Mouse (Mus musculus) spleen, adult 2 months (tissue): ENCODE data around the gene Atp8b5. TPM values are rescaled to one million over a fixed set of nuclear protein-coding genes. Genes with fewer than 3 reads are reported as not detected.

Source experiments
- DNase-seq, 2 experiments: peaks; one replicate each; pipeline versions ENCODE4 v3.0.0 to v3.0.0-alpha.2; 2012 to 2021; ENCODE audit warnings: low spot score in 2 of 2, low read depth in 1 of 2
- H3K27ac ChIP-seq: fragments of 200-500 bp; 2 replicates; pipeline ENCODE4 v1.5.1; 2012; ENCODE audit warnings: low read length, inconsistent platforms; ENCODE audit not compliant: insufficient read depth
- H3K27me3 ChIP-seq: fragments of 200-500 bp; 2 replicates; pipeline ENCODE4 v1.6.1; 2012; ENCODE audit warnings: mild to moderate bottlenecking, moderate library complexity, low read length, inconsistent platforms; ENCODE audit not compliant: control insufficient read depth, insufficient read depth
- H3K36me3 ChIP-seq: fragments of 200-500 bp; 2 replicates; pipeline ENCODE4 v1.6.1; 2012; ENCODE audit warnings: mild to moderate bottlenecking, low read length, inconsistent platforms; ENCODE audit not compliant: control insufficient read depth, insufficient read depth
- H3K4me1 ChIP-seq: fragments of 200-500 bp; 2 replicates; pipeline ENCODE4 v1.6.1; 2011; ENCODE audit warnings: inconsistent platforms; ENCODE audit not compliant: control insufficient read depth, insufficient read depth, insufficient read length
- H3K4me3 ChIP-seq: fragments of 200-500 bp; 2 replicates; pipeline ENCODE4 v1.5.1; 2011; ENCODE audit warnings: mild to moderate bottlenecking, inconsistent platforms; ENCODE audit not compliant: insufficient read depth, insufficient read length; ENCODE audit errors: extremely low read depth
- CTCF ChIP-seq: fragments of 200-500 bp; IDR thresholded peaks from 2 replicates; pipeline ENCODE4 v1.5.1; 2011; ENCODE audit warnings: mild to moderate bottlenecking, inconsistent platforms; ENCODE audit not compliant: insufficient read depth, insufficient read length, insufficient replicate concordance; ENCODE audit errors: extremely low read depth
- POLR2A ChIP-seq: fragments of 200-500 bp; IDR thresholded peaks from 2 replicates; pipeline ENCODE4 v1.6.1; 2011; ENCODE audit warnings: low read depth, low read length, inconsistent platforms
- WGBS: fragments of 180-500 bp; shearing (Covaris S2); methylation state at CpG from one replicate; pipeline ENCODE4 v1.1.7; 2018; 5-methylcytosine and 5-hydroxymethylcytosine counted together
- polyA plus RNA-seq: library from polyadenylated mRNA; depleted of rRNA; stranded (reverse); fragments of >200 nt; gene quantifications from 2 replicates; pipeline ENCODE4 v1.2.3, GENCODE M21; 2012

Atp8b5 gene
- polyA plus RNA-seq, 1 experiment: 0.06 TPM

GRCm38 (mm10) chr4:43321536-43321935, 54.6 kb downstream of the Atp8b5 start:
- Histone ChIP-seq H3K4me3 (no peak overlapping the region), H3K27me3 (no peaks in the 10 kb centered on the region), H3K27ac (no peak overlapping the region), H3K4me1 (no peaks in the 10 kb centered on the region), H3K36me3 (no peaks in the 10 kb centered on the region)
- 45% methylated on average over 4 of the region's 4 CpGs for WGBS
- TF ChIP-seq POLR2A (no peak), CTCF (no peak)
- no peak for DNase-seq

- Histone ChIP-seq H3K36me3 (no peaks in the 10 kb centered on the region), H3K4me3 (no peak overlapping the region), H3K27ac (no peak overlapping the region), H3K4me1 (no peaks in the 10 kb centered on the region), H3K27me3 (no peaks in the 10 kb centered on the region)
- DNase-seq: no peak
- TF ChIP-seq CTCF (no peak), POLR2A (no peak)
- WGBS: 90% methylated on average over 14 of the region's 14 CpGs
These were observed 55.4 kb downstream of the Atp8b5 start for GRCm38 (mm10) chr4:43322336-43322735.

- H3K4me3 ChIP-seq: no peak overlapping the region
- H3K36me3 ChIP-seq: no peaks in the 10 kb centered on the region
- no peaks in the 10 kb centered on the region for H3K4me1 ChIP-seq
- no peaks in the 10 kb centered on the region for H3K27me3 ChIP-seq
- no peak for DNase-seq
- H3K27ac ChIP-seq: no peak overlapping the region
- TF ChIP-seq POLR2A (no peak), CTCF (no peak)
- WGBS: 95% methylated on average over 2 of the region's 2 CpGs
These were observed 60.2 kb downstream of the Atp8b5 start for GRCm38 (mm10) chr4:43327118-43327517.

- TF ChIP-seq CTCF (no peak), POLR2A (no peak)
- Histone ChIP-seq H3K4me1 (no peaks in the 10 kb centered on the region), H3K27ac (no peak overlapping the region), H3K36me3 (no peaks in the 10 kb centered on the region), H3K4me3 (no peak overlapping the region), H3K27me3 (no peaks in the 10 kb centered on the region)
- no peak for DNase-seq
- 71% methylated on average over 2 of the region's 2 CpGs for WGBS
These were observed 67.8 kb downstream of the Atp8b5 start for GRCm38 (mm10) chr4:43334771-43335170.

GRCm38 (mm10) chr4:43336176-43336575, 69.2 kb downstream of the Atp8b5 start:
- H3K4me1 ChIP-seq: no peaks in the 10 kb centered on the region
- no peak for DNase-seq
- no peaks in the 10 kb centered on the region for H3K36me3 ChIP-seq
- no peak overlapping the region for H3K4me3 ChIP-seq
- TF ChIP-seq CTCF (no peak), POLR2A (no peak)
- H3K27ac ChIP-seq: no peak overlapping the region
- no peaks in the 10 kb centered on the region for H3K27me3 ChIP-seq

- TF ChIP-seq CTCF: no peak
- TF ChIP-seq POLR2A: no peak
- no peaks in the 10 kb centered on the region for H3K27me3 ChIP-seq
- 75% methylated on average over 4 of the region's 4 CpGs for WGBS
- H3K4me1 ChIP-seq: no peaks in the 10 kb centered on the region
- H3K27ac ChIP-seq: no peak overlapping the region
- no peaks in the 10 kb centered on the region for H3K36me3 ChIP-seq
- H3K4me3 ChIP-seq: no peak overlapping the region
- DNase-seq: no peak
These were observed 73.3 kb downstream of the Atp8b5 start for GRCm38 (mm10) chr4:43340096-43340804.

- no peak for TF ChIP-seq POLR2A
- TF ChIP-seq CTCF: no peak
- DNase-seq: no peak
- H3K4me3 ChIP-seq: no peak overlapping the region
- H3K27me3 ChIP-seq: no peaks in the 10 kb centered on the region
- no peaks in the 10 kb centered on the region for H3K4me1 ChIP-seq
- H3K36me3 ChIP-seq: no peaks in the 10 kb centered on the region
- WGBS: 79% methylated on average over 7 of the region's 7 CpGs
- H3K27ac ChIP-seq: no peak overlapping the region
These were observed 74.4 kb downstream of the Atp8b5 start for GRCm38 (mm10) chr4:43341276-43341891.
